Comparison of ENCODE assay signal across 18 mouse cellular contexts in genomic region chr13:41568421-41568820, GRCm38 (mm10).
"Had no signal": no experiment of that assay in that cellular context is flagged by ENCODE, and none has a peak within 500 bp of the region (broad histone marks: within the 10 kb centered on the region; RNA-seq: fewer than 3 reads in every experiment).

No protein-coding gene starts in this region.

- H3K4me2 ChIP-seq: limb, embryonic 12.5 days; limb, embryonic 15.5 days; liver, embryonic 11.5 days; lung, embryonic 15.5 days; neural tube, embryonic 12.5 days; neural tube, embryonic 15.5 days had no signal

- H3K9ac ChIP-seq: limb, embryonic 12.5 days; limb, embryonic 15.5 days; liver, embryonic 14.5 days; liver, postnatal 0 days; lung, embryonic 15.5 days; neural tube, embryonic 12.5 days; neural tube, embryonic 15.5 days had no signal

- H3K9me3 ChIP-seq: limb, embryonic 12.5 days; limb, embryonic 15.5 days; lung, embryonic 15.5 days; megakaryocyte, embryonic 14.5 days; midbrain, embryonic 10.5 days; neural tube, embryonic 12.5 days; neural tube, embryonic 15.5 days had no signal

- H3K27ac ChIP-seq: kidney, postnatal 0 days; layer of hippocampus, adult 2 months; left cerebral cortex, adult 2 months; limb, embryonic 12.5 days; limb, embryonic 15.5 days; liver, embryonic 14.5 days; lung, embryonic 15.5 days; midbrain, embryonic 10.5 days; neural tube, embryonic 12.5 days; neural tube, embryonic 15.5 days had no signal

- DNase-seq: layer of hippocampus, postnatal 36 days; left cerebral cortex, postnatal 4 days; liver, postnatal 0 days; midbrain, embryonic 14.5 days; thymus, adult 18-20 months; thymus, postnatal 36 days had no signal

- ATAC-seq: liver, postnatal 0 days had no signal

- H3K4me3 ChIP-seq: layer of hippocampus, adult 2 months; left cerebral cortex, adult 2 months; limb, embryonic 12.5 days; limb, embryonic 15.5 days; lung, embryonic 15.5 days; megakaryocyte, embryonic 14.5 days; midbrain, embryonic 10.5 days; neural tube, embryonic 12.5 days; neural tube, embryonic 15.5 days had no signal

- H3K27me3 ChIP-seq: limb, embryonic 15.5 days; lung, embryonic 15.5 days; neural tube, embryonic 15.5 days had no signal

- H3K36me3 ChIP-seq: limb, embryonic 12.5 days; limb, embryonic 15.5 days; lung, embryonic 15.5 days; midbrain, embryonic 10.5 days; neural tube, embryonic 12.5 days; neural tube, embryonic 15.5 days had no signal
